Mouse (Mus musculus): Measurements from ENCODE around the gene Cabp1. TPM values are rescaled to one million over a fixed set of nuclear protein-coding genes. Genes with fewer than 3 reads are reported as not detected.

Gene Cabp1
- polyA plus RNA-seq, 1 experiment from 2014 or later = 0.90 TPM

DNA sequence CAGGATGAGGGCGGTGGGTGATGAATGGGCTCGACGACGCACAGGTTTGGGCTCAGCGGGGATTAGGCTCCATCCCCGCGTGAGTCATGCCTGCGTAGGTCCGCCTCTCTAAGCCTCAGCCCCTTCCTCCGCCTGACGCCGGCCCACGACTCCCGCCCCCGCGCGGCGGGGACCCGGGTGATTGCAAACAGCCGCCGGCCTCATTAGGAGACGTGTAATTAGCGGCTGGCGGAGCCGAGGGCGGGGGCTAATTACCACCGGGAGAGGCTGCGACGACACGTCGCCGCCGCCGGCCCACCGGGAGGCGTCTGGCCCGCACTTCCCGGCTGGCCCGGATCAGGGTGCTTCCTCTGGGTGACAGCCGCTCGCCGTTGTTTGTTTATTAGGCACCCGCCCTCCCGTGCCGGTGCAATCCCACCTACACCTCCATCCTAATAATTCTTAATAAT, 41.2 kb upstream of the Cabp1 start:
- no peaks in the 10 kb centered on the region for H3K27me3 ChIP-seq (replicated peaks; ENCODE audit: insufficient read depth, low read length)
- H3K4me3 ChIP-seq (ENCODE audit: low read depth, low read length) = peak overlapping the region; percentile 55
- TF ChIP-seq CTCF (IDR thresholded peaks at IDR 0.05) = no peak
- TF ChIP-seq EP300 (IDR thresholded peaks at IDR 0.05) = no peak
- peak overlapping the region; percentile 1; the same call in 1 of the 2 replicates for H3K27ac ChIP-seq (ENCODE audit: low read length)
- H3K9ac ChIP-seq (replicated peaks; ENCODE audit: low read depth) = peak overlapping the region; percentile 23; the same call in 1 of the 2 replicates
- WGBS = 0% methylated on average over 39 of the region's 45 CpGs
- H3K4me1 ChIP-seq (ENCODE audit: insufficient read depth, low read depth, low read length) = peaks cover 7% of the 10 kb centered on the region; the same call in 1 of the 2 replicates
- peak overlapping the region; percentile 86 for H3K4me2 ChIP-seq (replicated peaks; ENCODE audit: low read depth, low read length)
- ATAC-seq (peak; percentile 61), DNase-seq (ENCODE audit: low spot score) (peak; percentile 75)
- H3K9me3 ChIP-seq (ENCODE audit: low read length) = no peaks in the 10 kb centered on the region
- 0 out of 2 replicates have a peak, but pooled peaks cover 2% of the 10 kb centered on the region for H3K36me3 ChIP-seq (ENCODE audit: insufficient read depth, low read length)

DNA sequence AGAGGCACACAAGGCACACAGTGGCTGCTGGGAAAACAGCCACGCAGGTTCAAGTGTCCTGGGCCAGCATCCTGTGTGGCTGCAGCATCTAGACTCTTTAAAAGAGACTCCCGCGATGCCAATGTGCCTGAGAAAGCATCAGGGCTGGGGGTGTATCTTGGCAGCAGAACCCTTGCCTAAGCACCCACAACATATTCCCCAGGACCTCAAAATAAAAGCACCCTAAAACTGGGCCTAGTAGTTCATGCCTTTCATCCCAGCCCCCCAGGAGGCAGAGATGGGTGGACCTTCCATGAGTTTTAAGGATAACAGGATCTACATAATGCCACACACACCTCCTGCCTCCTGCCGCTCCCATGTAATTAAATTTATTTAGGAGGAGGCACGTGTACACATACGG, 40.3 kb upstream of the Cabp1 start:
- TF ChIP-seq EP300 (IDR thresholded peaks at IDR 0.05) = no peak
- no peak for TF ChIP-seq CTCF (IDR thresholded peaks at IDR 0.05)
- no peak overlapping the region for H3K4me2 ChIP-seq (replicated peaks; ENCODE audit: low read depth, low read length)
- no peak overlapping the region for H3K27ac ChIP-seq (ENCODE audit: low read length)
- no peaks in the 10 kb centered on the region for H3K9me3 ChIP-seq (ENCODE audit: low read length)
- no peak for DNase-seq (ENCODE audit: low spot score)
- no peak overlapping the region for H3K4me3 ChIP-seq (ENCODE audit: low read depth, low read length)
- WGBS = 76% methylated on average over 6 of the region's 6 CpGs
- H3K36me3 ChIP-seq (ENCODE audit: insufficient read depth, low read length) = no peaks in the 10 kb centered on the region
- H3K9ac ChIP-seq (replicated peaks; ENCODE audit: low read depth) = no peak overlapping the region
- peaks cover 7% of the 10 kb centered on the region; the same call in 1 of the 2 replicates for H3K4me1 ChIP-seq (ENCODE audit: insufficient read depth, low read depth, low read length)
- no peak for ATAC-seq
- no peaks in the 10 kb centered on the region for H3K27me3 ChIP-seq (replicated peaks; ENCODE audit: insufficient read depth, low read length)

DNA sequence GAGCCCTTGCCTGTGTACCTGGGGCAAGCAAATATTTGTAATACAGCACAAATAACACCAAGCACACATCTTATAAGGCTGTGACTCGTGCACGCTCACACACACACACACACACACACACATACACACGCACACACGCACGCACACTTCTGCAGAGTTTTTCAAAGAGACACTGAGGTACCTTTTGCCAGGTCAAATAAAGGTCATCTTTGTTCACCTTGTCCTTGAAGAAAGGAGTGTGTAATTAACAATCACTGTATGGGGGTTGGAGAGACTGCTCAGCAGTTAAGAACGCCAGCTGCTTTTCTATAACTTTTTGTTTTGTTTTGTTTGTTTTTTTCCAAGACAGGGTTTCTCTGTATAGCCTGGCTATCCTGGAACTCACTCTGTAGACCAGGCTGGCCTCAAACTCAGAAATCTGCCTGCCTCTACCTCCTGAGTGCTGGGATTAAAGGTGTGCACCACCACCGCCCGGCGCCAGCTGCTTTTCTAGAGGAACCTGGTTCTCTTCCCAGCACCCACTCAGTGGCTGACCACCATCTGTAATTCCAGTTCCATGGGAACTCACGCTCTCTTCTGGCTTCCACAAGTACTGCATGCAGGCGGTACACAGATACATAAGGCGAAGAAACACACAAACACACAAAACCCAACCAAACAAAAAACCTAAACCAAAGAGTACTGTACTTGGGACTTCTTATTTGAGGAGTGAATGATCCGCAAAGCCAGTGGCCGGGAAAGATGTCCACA, 39.0 kb upstream of the Cabp1 start:
- H3K4me2 ChIP-seq (replicated peaks; ENCODE audit: low read depth, low read length) = no peak overlapping the region
- no peak overlapping the region for H3K27ac ChIP-seq (ENCODE audit: low read length)
- TF ChIP-seq EP300 (IDR thresholded peaks at IDR 0.05) (no peak), CTCF (IDR thresholded peaks at IDR 0.05) (0 out of 2 replicates have a peak, but pooled peaks have one; percentile 9)
- ATAC-seq (no peak), DNase-seq (ENCODE audit: low spot score) (no peak)
- no peak overlapping the region for H3K9ac ChIP-seq (replicated peaks; ENCODE audit: low read depth)
- H3K9me3 ChIP-seq (ENCODE audit: low read length) = no peaks in the 10 kb centered on the region
- H3K4me1 ChIP-seq (ENCODE audit: insufficient read depth, low read depth, low read length) = no peaks in the 10 kb centered on the region
- no peak overlapping the region for H3K4me3 ChIP-seq (ENCODE audit: low read depth, low read length)
- H3K36me3 ChIP-seq (ENCODE audit: insufficient read depth, low read length) = no peaks in the 10 kb centered on the region
- no peaks in the 10 kb centered on the region for H3K27me3 ChIP-seq (replicated peaks; ENCODE audit: insufficient read depth, low read length)
- WGBS = 86% methylated on average over 14 of the region's 14 CpGs

DNA sequence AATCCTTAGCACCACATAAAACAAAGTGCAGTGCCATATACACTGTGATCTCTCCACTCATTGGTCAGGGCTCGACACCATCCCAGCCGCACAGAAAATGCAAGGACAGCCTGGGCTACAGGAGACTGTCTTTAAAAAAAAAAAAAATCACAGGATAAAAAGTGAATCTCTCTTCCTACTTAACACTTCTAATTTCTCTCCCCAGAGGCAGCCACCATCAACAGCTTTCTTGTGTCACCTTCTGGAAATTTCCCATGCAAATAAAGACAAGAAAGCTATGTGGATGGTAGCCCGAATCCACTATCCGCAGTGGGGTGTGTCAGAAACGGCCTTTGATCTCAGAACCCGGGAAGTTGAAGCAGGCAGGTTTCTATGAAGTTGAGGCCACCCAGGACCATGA, 38.3 kb upstream of the Cabp1 start:
- H3K4me3 ChIP-seq (ENCODE audit: low read depth, low read length) = no peak overlapping the region
- H3K36me3 ChIP-seq (ENCODE audit: insufficient read depth, low read length) = no peaks in the 10 kb centered on the region
- no peak overlapping the region for H3K27ac ChIP-seq (ENCODE audit: low read length)
- TF ChIP-seq CTCF (IDR thresholded peaks at IDR 0.05) = no peak
- no peak for TF ChIP-seq EP300 (IDR thresholded peaks at IDR 0.05)
- no peaks in the 10 kb centered on the region for H3K4me1 ChIP-seq (ENCODE audit: insufficient read depth, low read depth, low read length)
- H3K9ac ChIP-seq (replicated peaks; ENCODE audit: low read depth) = no peak overlapping the region
- DNase-seq (ENCODE audit: low spot score) = no peak
- ATAC-seq = no peak
- H3K9me3 ChIP-seq (ENCODE audit: low read length) = no peaks in the 10 kb centered on the region
- no peak overlapping the region for H3K4me2 ChIP-seq (replicated peaks; ENCODE audit: low read depth, low read length)
- 54% methylated on average over 6 of the region's 6 CpGs for WGBS
- H3K27me3 ChIP-seq (replicated peaks; ENCODE audit: insufficient read depth, low read length) = no peaks in the 10 kb centered on the region

DNA sequence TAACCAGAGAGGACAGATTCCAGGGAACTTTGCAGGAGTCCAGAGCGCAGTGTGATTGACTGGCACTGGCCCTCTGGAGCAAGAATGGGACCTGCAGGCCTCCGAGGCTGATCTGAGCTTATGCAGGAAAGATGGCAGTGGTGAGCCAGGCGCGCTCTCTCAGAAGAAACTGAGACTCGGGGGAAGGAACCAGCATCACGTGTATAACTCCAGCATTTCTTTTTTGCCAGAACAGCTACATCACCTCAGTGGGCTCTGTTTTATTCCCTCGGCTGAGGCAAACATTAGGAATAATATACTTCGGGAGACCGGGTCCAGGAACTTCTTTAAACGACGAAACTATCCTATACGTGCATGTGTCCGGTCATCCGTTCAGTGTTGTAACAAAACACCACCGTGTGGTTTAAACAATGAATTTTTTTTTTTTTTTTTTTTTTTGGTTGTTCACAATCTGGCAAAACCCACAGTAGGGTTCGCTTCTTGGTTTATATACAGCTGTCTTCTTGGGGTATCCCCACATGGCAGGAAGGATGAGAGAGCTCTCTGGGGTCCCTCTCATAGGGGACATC, 37.5 kb upstream of the Cabp1 start:
- H3K4me3 ChIP-seq (ENCODE audit: low read depth, low read length) = no peak overlapping the region
- no peaks in the 10 kb centered on the region for H3K9me3 ChIP-seq (ENCODE audit: low read length)
- TF ChIP-seq CTCF (IDR thresholded peaks at IDR 0.05) = no peak
- TF ChIP-seq EP300 (IDR thresholded peaks at IDR 0.05) = no peak
- no peak for ATAC-seq
- no peaks in the 10 kb centered on the region for H3K27me3 ChIP-seq (replicated peaks; ENCODE audit: insufficient read depth, low read length)
- WGBS = 32% methylated on average over 16 of the region's 16 CpGs
- H3K4me1 ChIP-seq (ENCODE audit: insufficient read depth, low read depth, low read length) = no peaks in the 10 kb centered on the region
- no peaks in the 10 kb centered on the region for H3K36me3 ChIP-seq (ENCODE audit: insufficient read depth, low read length)
- H3K4me2 ChIP-seq (replicated peaks; ENCODE audit: low read depth, low read length) = no peak overlapping the region
- no peak for DNase-seq (ENCODE audit: low spot score)
- no peak overlapping the region for H3K27ac ChIP-seq (ENCODE audit: low read length)
- H3K9ac ChIP-seq (replicated peaks; ENCODE audit: low read depth) = no peak overlapping the region

DNA sequence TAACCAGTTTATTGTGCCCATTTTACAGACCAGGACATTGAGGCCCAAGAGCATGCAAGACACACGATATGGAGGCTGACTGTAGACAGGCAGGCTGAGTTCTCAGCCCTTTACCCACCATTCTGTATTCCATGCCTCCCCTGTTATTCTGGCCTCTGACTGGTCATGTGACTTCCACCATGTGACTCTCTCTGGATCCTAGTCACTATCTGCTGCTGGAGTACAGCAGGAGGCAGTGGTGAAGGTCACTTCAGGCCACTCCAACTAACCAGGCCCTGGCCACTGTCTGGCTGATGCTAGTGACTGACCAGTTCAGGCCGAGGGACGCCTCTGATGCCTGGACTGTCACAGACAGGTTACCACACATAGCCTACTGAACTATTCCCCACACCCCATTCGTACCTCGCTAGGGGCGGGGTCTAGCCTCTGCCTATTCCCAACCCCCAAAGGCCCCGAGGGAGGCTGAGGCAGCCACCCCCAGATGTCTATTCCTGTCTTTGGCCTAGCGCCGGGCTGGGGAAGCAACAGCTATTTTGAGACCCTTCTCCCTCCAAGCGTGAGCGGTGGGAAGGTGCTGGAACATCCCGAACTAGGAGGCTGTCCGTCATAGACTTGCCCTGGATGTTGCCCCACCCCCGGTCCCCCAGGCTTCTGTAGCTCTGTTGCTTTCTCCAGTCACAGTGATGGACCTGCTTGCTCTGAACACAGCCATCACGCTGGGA, 36.8 kb upstream of the Cabp1 start:
- 62% methylated on average over 15 of the region's 15 CpGs for WGBS
- H3K27ac ChIP-seq (ENCODE audit: low read length) = no peak overlapping the region
- H3K27me3 ChIP-seq (replicated peaks; ENCODE audit: insufficient read depth, low read length) = no peaks in the 10 kb centered on the region
- no peaks in the 10 kb centered on the region for H3K9me3 ChIP-seq (ENCODE audit: low read length)
- no peak overlapping the region for H3K4me2 ChIP-seq (replicated peaks; ENCODE audit: low read depth, low read length)
- no peak overlapping the region for H3K4me3 ChIP-seq (ENCODE audit: low read depth, low read length)
- H3K4me1 ChIP-seq (ENCODE audit: insufficient read depth, low read depth, low read length) = no peaks in the 10 kb centered on the region
- H3K36me3 ChIP-seq (ENCODE audit: insufficient read depth, low read length) = no peaks in the 10 kb centered on the region
- TF ChIP-seq CTCF (IDR thresholded peaks at IDR 0.05) (no peak), EP300 (IDR thresholded peaks at IDR 0.05) (no peak)
- no peak for DNase-seq (ENCODE audit: low spot score)
- no peak for ATAC-seq
- H3K9ac ChIP-seq (replicated peaks; ENCODE audit: low read depth) = no peak overlapping the region
